Mouse (Mus musculus) myocyte (in vitro differentiated cells): ENCODE results near the gene Ctf1. TPM values are rescaled to one million over a fixed set of nuclear protein-coding genes. Genes with fewer than 3 reads are reported as not detected.
A peak's percentile ranks its signal among the peaks of the same experiment; 100 is the strongest.

Source experiments
- H3K27me3 ChIP-seq: one replicate; pipeline ENCODE4 v1.6.1; 2011; ENCODE audit not compliant: control insufficient read depth, insufficient read depth, insufficient read length
- H3K36me3 ChIP-seq: one replicate; pipeline ENCODE4 v1.6.1; 2011; ENCODE audit not compliant: control insufficient read depth, insufficient read depth
- H3K4me2 ChIP-seq: one replicate; pipeline ENCODE4 v1.6.1; 2011; ENCODE audit warnings: low read depth, control low read depth
- H3K4me3 ChIP-seq: one replicate; pipeline ENCODE4 v1.5.1; 2011; ENCODE audit warnings: mild to moderate bottlenecking, control low read depth, moderate library complexity
- H3K79me2 ChIP-seq: one replicate; pipeline ENCODE4 v1.6.1; 2011; ENCODE audit not compliant: control insufficient read depth, insufficient read depth
- H3ac ChIP-seq: one replicate; pipeline ENCODE4 v1.6.1; 2011; ENCODE audit not compliant: control insufficient read depth, insufficient read length
- CEBPB ChIP-seq: IDR thresholded peaks from 2 replicates; pipeline ENCODE4 v1.6.1; 2011; ENCODE audit warnings: mild to moderate bottlenecking, moderate library complexity; ENCODE audit not compliant: poor library complexity, insufficient read depth, severe bottlenecking
- E2F4 ChIP-seq: IDR thresholded peaks from one replicate; pipeline ENCODE4 v1.6.1; 2011; ENCODE audit warnings: mild to moderate bottlenecking, control low read depth, moderate library complexity; ENCODE audit not compliant: insufficient read depth
- MAX ChIP-seq: IDR thresholded peaks from one replicate; pipeline ENCODE4 v1.6.1; 2011; ENCODE audit warnings: low read depth, mild to moderate bottlenecking, control low read depth
- MYOD1 ChIP-seq, 3 experiments: IDR thresholded peaks; one replicate each; pipeline ENCODE4 v1.6.1; 2011; ENCODE audit warnings: control low read depth in 2 of 3, low read depth in 2 of 3, mild to moderate bottlenecking in 2 of 3, moderate library complexity in 1 of 3; ENCODE audit not compliant: insufficient read length in 2 of 3, control insufficient read depth in 1 of 3
- MYOG ChIP-seq, 3 experiments: IDR thresholded peaks; one replicate each; pipeline ENCODE4 v1.6.1; 2011; ENCODE audit warnings: control low read depth in 2 of 3, low read depth in 2 of 3, mild to moderate bottlenecking in 2 of 3; ENCODE audit not compliant: insufficient read length in 2 of 3, control insufficient read depth in 1 of 3, insufficient read depth in 1 of 3
- POLR2A ChIP-seq: IDR thresholded peaks from one replicate; pipeline ENCODE4 v1.6.1; 2011; ENCODE audit warnings: low read depth, mild to moderate bottlenecking, control low read depth, moderate library complexity; ENCODE audit not compliant: insufficient read length
- POLR2AphosphoS2 ChIP-seq: IDR thresholded peaks from one replicate; pipeline ENCODE4 v1.6.1; 2011; ENCODE audit warnings: low read depth, control low read depth; ENCODE audit not compliant: insufficient read length
- REST ChIP-seq: IDR thresholded peaks from one replicate; pipeline ENCODE4 v1.6.1; 2011; ENCODE audit warnings: mild to moderate bottlenecking, control low read depth, moderate library complexity; ENCODE audit not compliant: insufficient read depth, insufficient read length
- SRF ChIP-seq: IDR thresholded peaks from one replicate; pipeline ENCODE4 v1.6.1; 2011; ENCODE audit warnings: low read depth; ENCODE audit not compliant: control insufficient read depth, insufficient read length
- TCF12 ChIP-seq: IDR thresholded peaks from one replicate; pipeline ENCODE4 v1.6.1; 2011; ENCODE audit warnings: mild to moderate bottlenecking, control low read depth; ENCODE audit not compliant: poor library complexity, insufficient read depth, severe bottlenecking
- TCF3 ChIP-seq: IDR thresholded peaks from one replicate; pipeline ENCODE4 v1.6.1; 2011; ENCODE audit warnings: low read depth, control low read depth; ENCODE audit not compliant: insufficient read length
- USF1 ChIP-seq: IDR thresholded peaks from one replicate; pipeline ENCODE4 v1.6.1; 2011; ENCODE audit warnings: low read depth, mild to moderate bottlenecking, control low read depth, moderate library complexity
- polyA plus RNA-seq: library from polyadenylated mRNA; unstranded; fragments of >200 nt; fragmentation: generic; extraction: Trizol; gene quantifications from one replicate; pipeline ENCODE4 v1.2.1, GENCODE M21; 2012; ENCODE audit warnings: missing spikeins

Gene Ctf1
- polyA plus RNA-seq, 1 experiment: 8.9 TPM

- Histone ChIP-seq H3K79me2 (no peaks in the 10 kb centered on the region), H3ac (no peak overlapping the region), H3K36me3 (no peaks in the 10 kb centered on the region), H3K4me3 (no peak overlapping the region), H3K27me3 (no peaks in the 10 kb centered on the region), H3K4me2 (no peak overlapping the region)
- TF ChIP-seq USF1 (no peak), CEBPB (no peak), TCF12 (no peak), E2F4 (no peak), SRF (no peak), REST (no peak), MAX (no peak), TCF3 (no peak), POLR2A (no peak), MYOD1 (IDR thresholded peaks at IDR 0.05; ENCODE audit: control insufficient read depth in 1 of 3, insufficient read length in 2 of 3, low read depth in 2 of 3) (no peak), MYOG (IDR thresholded peaks at IDR 0.05; ENCODE audit: control insufficient read depth in 1 of 3, insufficient read depth in 1 of 3, insufficient read length in 2 of 3, low read depth in 2 of 3) (no peak)
These were observed 40.4 kb upstream of the Ctf1 start for GRCm38 (mm10) chr7:127671880-127672774.

- Histone ChIP-seq H3K4me2 (no peak overlapping the region), H3K4me3 (no peak overlapping the region), H3K27me3 (no peaks in the 10 kb centered on the region), H3K79me2 (no peaks in the 10 kb centered on the region), H3K36me3 (no peaks in the 10 kb centered on the region), H3ac (no peak overlapping the region)
- TF ChIP-seq TCF3 (no peak), REST (no peak), POLR2A (no peak), TCF12 (no peak), MYOD1 (IDR thresholded peaks at IDR 0.05; ENCODE audit: control insufficient read depth in 1 of 3, insufficient read length in 2 of 3, low read depth in 2 of 3) (no peak), POLR2AphosphoS2 (no peak), CEBPB (no peak), MAX (no peak)
These were observed 39.8 kb upstream of the Ctf1 start for GRCm38 (mm10) chr7:127672776-127673175.

GRCm38 (mm10) chr7:127674977-127675376, 37.6 kb upstream of the Ctf1 start:
- no peaks in the 10 kb centered on the region for H3K27me3 ChIP-seq
- TF ChIP-seq TCF3: no peak
- no peak for TF ChIP-seq MAX
- TF ChIP-seq MYOG (IDR thresholded peaks at IDR 0.05; ENCODE audit: control insufficient read depth in 1 of 3, insufficient read depth in 1 of 3, insufficient read length in 2 of 3, low read depth in 2 of 3): no peak
- TF ChIP-seq POLR2AphosphoS2: no peak
- peak; percentile 38; the same call in 1 of the 2 replicates for TF ChIP-seq CEBPB
- H3K4me3 ChIP-seq: no peak overlapping the region
- no peaks in the 10 kb centered on the region for H3K79me2 ChIP-seq
- no peak overlapping the region for H3ac ChIP-seq
- no peak overlapping the region for H3K4me2 ChIP-seq
- H3K36me3 ChIP-seq: no peaks in the 10 kb centered on the region

GRCm38 (mm10) chr7:127675391-127675811, 37.1 kb upstream of the Ctf1 start:
- Histone ChIP-seq H3K27me3 (no peaks in the 10 kb centered on the region), H3K36me3 (no peaks in the 10 kb centered on the region), H3K79me2 (no peaks in the 10 kb centered on the region), H3K4me3 (no peak overlapping the region), H3K4me2 (no peak overlapping the region), H3ac (no peak overlapping the region)
- TF ChIP-seq TCF12: no peak
- no peak for TF ChIP-seq E2F4
- no peak for TF ChIP-seq POLR2AphosphoS2

GRCm38 (mm10) chr7:127677077-127677476, 35.5 kb upstream of the Ctf1 start:
- no peak for TF ChIP-seq SRF
- peak in 1 of 3 experiments; percentile 20 for TF ChIP-seq MYOD1 (IDR thresholded peaks at IDR 0.05; ENCODE audit: control insufficient read depth in 1 of 3, insufficient read length in 2 of 3, low read depth in 2 of 3)
- TF ChIP-seq E2F4: no peak
- no peak overlapping the region for H3K4me2 ChIP-seq
- no peak overlapping the region for H3ac ChIP-seq
- no peaks in the 10 kb centered on the region for H3K36me3 ChIP-seq
- H3K79me2 ChIP-seq: no peaks in the 10 kb centered on the region
- no peaks in the 10 kb centered on the region for H3K27me3 ChIP-seq
- H3K4me3 ChIP-seq: no peak overlapping the region
